Mouse (Mus musculus): Measurements from ENCODE around the gene Spats1. TPM values are rescaled to one million over a fixed set of nuclear protein-coding genes. Genes with fewer than 3 reads are reported as not detected.

The Spats1 gene
- total RNA-seq (2014; fragmentation: Nextera tagmentation) (not detected in 2 replicates), total RNA-seq (2017) (0.10 TPM in 1 of 2 replicates, not detected in the other)

DNA sequence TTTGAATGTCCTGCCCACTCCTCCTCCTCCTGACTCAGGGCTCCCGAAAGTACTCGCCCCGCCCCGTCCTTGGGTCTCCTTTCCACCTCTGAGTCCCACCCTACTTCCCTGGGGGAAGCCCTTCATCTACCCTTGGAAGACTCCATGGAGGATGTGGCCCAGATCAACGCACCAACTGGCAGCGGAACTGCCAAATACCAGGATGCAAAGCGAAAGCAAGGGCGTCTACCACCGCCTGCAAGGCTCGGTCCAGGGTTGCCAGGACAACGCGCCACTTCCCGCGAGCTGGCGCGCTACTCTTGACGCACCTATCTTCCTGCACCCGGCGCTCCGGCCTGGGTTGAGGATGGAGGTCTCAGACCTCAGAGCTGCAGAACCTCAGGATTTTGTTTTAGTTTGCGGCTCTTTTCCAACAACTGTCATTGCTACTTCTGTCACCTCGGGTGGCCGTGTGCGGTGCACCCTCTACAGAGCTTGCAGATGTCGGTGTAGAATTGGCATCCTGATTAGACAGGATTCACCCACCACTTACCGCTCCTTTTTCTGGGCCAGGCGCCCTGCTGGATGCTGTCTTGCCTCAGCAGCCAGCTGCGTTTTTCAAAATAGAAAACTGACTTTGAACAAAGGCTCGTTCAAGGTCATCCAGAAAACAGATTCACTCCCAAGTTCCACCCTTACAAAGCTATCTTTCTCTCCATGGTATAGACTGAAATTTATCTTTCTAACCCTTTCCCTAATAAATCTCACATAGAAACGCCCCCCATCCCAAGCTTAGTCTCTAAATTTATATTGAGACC, at the start of gene Spats1:
Gene Spats1, minus strand, starts transcription at position 747 of the 797 bp plus-strand sequence.
- peak; percentile 77 for ATAC-seq (replicated peaks; ENCODE audit: poor library complexity, severe bottlenecking)

DNA sequence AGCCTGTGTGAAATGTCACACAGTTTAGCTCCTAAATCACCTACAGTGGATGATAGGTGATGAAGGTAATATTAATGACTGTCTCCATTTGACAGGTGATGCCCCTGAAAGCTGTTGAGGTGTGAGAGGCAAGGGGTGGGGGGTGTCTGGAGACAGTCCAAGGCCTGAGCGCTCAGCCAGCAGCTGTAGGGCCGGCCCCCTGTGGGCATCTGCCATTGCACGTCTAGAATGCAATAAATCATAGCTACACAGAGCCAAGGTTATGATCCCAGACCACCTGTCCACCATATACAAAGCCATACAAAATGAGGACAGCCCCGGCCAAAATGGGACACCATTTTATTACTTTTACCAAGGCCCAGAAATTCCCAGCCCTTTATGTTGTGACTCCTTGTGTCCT, 49.7 kb upstream of the Spats1 start:
- no peak for ATAC-seq (replicated peaks; ENCODE audit: poor library complexity, severe bottlenecking)

DNA sequence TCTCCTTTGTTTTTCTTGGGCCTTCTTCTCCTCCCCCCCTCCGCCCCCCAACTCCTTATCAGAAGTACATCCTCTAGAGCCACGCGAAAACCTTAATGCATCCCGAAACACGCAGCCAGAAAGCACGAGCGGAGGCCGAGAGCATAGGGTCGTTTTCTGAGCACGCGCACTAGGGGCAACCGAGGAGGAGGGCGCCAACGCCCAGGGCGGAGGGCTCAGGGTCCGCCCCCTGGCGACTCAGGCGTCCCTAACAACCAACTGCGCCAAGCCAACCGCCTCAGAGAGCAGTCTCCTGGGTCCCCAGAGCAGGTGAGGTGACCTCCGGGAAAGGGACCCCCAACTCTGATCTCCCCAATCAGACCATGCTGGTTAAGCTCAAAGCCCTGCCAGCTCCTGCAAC, 48.0 kb upstream of the Spats1 start, which contains the start of gene Tcte1:
Gene Tcte1, plus strand, starts transcription at position 172 of the 400 bp plus-strand sequence.
- ATAC-seq (replicated peaks; ENCODE audit: poor library complexity, severe bottlenecking): no peak; the same call in 1 of the 2 replicates

DNA sequence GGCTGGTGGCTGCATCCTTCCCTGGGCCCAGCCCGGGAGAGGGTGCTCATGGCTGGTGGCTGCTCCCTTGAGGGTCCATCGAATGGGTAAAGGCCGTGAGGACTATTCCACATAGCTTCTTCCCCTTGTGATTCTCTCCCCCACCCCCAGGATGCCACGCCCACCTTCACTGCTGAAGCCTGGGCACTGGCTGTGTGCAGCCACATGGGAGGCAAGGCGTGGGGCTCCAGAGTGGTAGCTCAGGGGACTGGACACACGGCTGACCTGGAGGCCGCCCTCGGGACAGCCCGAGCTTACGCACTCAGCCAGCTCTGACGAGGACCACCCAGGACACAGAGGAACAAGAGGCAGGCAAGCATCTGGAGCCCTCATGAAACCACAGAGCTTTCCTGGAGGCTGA, 44.9 kb upstream of the Spats1 start:
- ATAC-seq (replicated peaks; ENCODE audit: poor library complexity, severe bottlenecking): no peak

GRCm38 (mm10) chr17:45518766-45519475, 43.7 kb upstream of the Spats1 start:
- no peak for ATAC-seq (replicated peaks; ENCODE audit: poor library complexity, severe bottlenecking)

DNA sequence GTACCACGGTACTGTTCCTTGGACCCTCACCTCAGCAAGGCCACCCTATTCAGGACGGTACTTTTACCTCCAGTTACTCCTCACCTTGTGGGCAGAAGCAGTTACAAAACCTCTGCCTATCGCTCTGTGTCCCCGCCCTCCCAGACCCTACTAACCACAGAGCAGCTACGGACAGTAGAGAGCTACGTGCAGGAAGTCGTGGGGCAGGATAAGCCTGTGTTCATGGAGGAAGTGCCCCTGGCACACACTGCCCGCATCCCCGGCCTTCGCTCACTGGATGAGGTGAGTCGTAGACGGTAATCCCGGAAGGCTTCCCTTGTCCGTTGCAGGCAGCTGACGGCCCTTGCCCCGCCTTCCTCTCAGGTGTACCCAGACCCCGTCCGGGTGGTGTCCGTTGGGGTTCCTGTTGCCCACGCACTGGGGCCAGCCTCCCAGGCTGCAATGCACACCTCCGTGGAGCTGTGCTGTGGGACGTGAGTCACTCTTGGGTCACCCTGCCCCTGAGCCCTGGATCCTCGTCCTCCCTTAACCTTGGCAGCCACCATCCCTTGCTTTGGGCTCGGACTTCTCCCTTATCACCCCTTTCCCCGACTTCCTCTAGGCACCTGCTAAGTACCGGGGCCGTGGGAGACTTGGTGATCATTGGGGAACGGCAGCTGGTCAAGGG, 42.5 kb upstream of the Spats1 start:
- peak; percentile 74 for ATAC-seq (replicated peaks; ENCODE audit: poor library complexity, severe bottlenecking)

GRCm38 (mm10) chr17:45517135-45517534, 41.9 kb upstream of the Spats1 start:
- no peak for ATAC-seq (replicated peaks; ENCODE audit: poor library complexity, severe bottlenecking)

- peak; percentile 75 for ATAC-seq (replicated peaks; ENCODE audit: poor library complexity, severe bottlenecking)
Measured at GRCm38 (mm10) chr17:45516488-45516887, 41.3 kb upstream of the Spats1 start.

- ATAC-seq (replicated peaks; ENCODE audit: poor library complexity, severe bottlenecking): no peak
Measured at GRCm38 (mm10) chr17:45515806-45516205, 40.6 kb upstream of the Spats1 start.

DNA sequence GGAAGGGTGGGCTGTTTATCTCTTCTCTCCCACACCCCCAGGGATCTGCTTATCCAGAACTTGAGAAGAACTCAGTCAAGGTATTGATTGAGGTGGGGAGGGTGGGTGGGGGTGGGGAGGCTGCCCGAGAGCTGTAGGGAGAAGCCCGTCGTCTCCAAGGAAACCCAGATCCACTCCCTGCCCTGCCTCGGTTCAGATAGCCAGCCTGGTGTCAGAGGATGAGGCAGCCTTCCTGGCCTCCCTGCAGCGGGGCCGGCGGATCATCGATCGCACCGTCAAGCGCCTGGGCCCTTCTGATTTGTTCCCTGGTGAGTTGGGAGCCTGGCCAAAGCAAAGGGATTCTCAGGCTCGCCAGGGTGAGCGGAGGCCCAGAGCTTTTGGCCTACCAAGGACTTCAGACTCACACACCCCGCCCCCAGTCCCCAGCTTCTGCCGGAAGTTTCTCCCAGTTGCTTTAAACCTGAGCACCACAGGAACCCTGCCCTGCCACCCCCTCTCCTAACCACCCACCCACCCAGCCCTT, 40.0 kb upstream of the Spats1 start:
- ATAC-seq (replicated peaks; ENCODE audit: poor library complexity, severe bottlenecking): no peak

GRCm38 (mm10) chr17:45511757-45512156, 36.5 kb upstream of the Spats1 start:
- ATAC-seq (replicated peaks; ENCODE audit: poor library complexity, severe bottlenecking): no peak

DNA sequence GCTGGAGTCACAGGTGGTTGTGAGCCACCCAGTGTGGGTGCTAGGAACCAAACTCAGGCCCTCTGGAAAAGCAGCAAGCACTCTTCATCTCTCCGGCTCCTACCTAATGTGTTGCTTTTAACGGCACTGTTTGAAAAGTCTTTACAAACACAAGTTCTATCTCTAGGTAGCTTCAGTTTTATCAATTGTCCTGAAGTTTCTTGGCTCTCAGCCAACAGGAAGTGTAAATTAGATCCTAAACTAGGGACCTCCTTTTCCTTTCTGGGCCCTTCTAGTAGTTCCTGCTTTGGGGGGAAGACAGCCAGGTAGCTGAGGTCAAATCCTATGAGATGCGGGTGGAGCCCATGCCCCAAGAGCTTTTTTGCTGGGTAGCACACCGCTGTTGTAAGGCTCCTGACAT, 35.7 kb upstream of the Spats1 start:
- ATAC-seq (replicated peaks; ENCODE audit: poor library complexity, severe bottlenecking): no peak

- peak; percentile 92 for ATAC-seq (replicated peaks; ENCODE audit: poor library complexity, severe bottlenecking)
Measured at GRCm38 (mm10) chr17:45506700-45507189, 31.5 kb upstream of the Spats1 start, which contains the start of gene Aars2. Gene Aars2 (plus strand): TSS chr17:45506841.

GRCm38 (mm10) chr17:45505941-45506465, 30.8 kb upstream of the Spats1 start:
- ATAC-seq (replicated peaks; ENCODE audit: poor library complexity, severe bottlenecking): no peak

- ATAC-seq (replicated peaks; ENCODE audit: poor library complexity, severe bottlenecking): peak; percentile 47
Measured at GRCm38 (mm10) chr17:45503301-45503973, 28.2 kb upstream of the Spats1 start.

GRCm38 (mm10) chr17:45502324-45502723, 27.1 kb upstream of the Spats1 start:
- ATAC-seq (replicated peaks; ENCODE audit: poor library complexity, severe bottlenecking): no peak

GRCm38 (mm10) chr17:45500981-45501380, 25.8 kb upstream of the Spats1 start:
- no peak for ATAC-seq (replicated peaks; ENCODE audit: poor library complexity, severe bottlenecking)

GRCm38 (mm10) chr17:45499516-45499915, 24.3 kb upstream of the Spats1 start:
- ATAC-seq (replicated peaks; ENCODE audit: poor library complexity, severe bottlenecking): no peak

GRCm38 (mm10) chr17:45498397-45498796, 23.2 kb upstream of the Spats1 start:
- ATAC-seq (replicated peaks; ENCODE audit: poor library complexity, severe bottlenecking): no peak

- no peak for ATAC-seq (replicated peaks; ENCODE audit: poor library complexity, severe bottlenecking)
Measured at GRCm38 (mm10) chr17:45495398-45495797, 20.2 kb upstream of the Spats1 start.

Measured in granulocyte monocyte progenitor cell, adult 5-6 weeks (primary cell).